Comparison of ENCODE assay signal across 8 mouse cellular contexts in the genomic region with DNA sequence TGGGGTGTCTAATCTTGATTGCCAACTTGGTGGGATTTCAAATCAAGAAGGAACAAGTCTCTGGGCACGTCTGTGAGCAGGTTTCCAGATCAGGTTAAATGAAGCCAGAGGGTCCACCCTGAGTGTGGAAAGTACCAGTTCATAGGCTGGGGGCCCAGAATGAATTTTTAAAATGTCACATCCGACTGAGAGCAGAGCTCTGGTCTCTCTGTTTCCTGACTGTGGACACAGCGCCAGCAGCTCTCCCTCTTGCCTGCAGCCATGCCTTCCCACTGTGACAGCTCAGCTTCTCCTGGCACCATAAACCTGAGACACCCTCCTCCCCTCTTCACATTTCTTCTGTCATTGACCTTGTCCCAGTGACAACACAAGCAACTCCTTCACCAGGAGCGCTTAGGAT.
"Had no signal": no experiment of that assay in that cellular context is flagged by ENCODE, and none has a peak within 500 bp of the region (broad histone marks: within the 10 kb centered on the region; RNA-seq: fewer than 3 reads in every experiment).

No protein-coding gene starts in this region.

- H3K9me3 ChIP-seq: limb, embryonic 13.5 days; midbrain, embryonic 13.5 days had no signal

- H3K27me3 ChIP-seq: limb, embryonic 13.5 days had no signal

- H3K9ac ChIP-seq: limb, embryonic 13.5 days; liver, embryonic 14.5 days; midbrain, embryonic 13.5 days had no signal

- H3K36me3 ChIP-seq: limb, embryonic 13.5 days; midbrain, embryonic 13.5 days had no signal

- H3K4me2 ChIP-seq: limb, embryonic 13.5 days; midbrain, embryonic 13.5 days had no signal

- H3K4me3 ChIP-seq: limb, embryonic 13.5 days; midbrain, embryonic 13.5 days had no signal

- H3K27ac ChIP-seq: limb, embryonic 13.5 days; liver, embryonic 14.5 days; midbrain, embryonic 13.5 days had no signal

- ATAC-seq: midbrain, embryonic 13.5 days had no signal

- DNase-seq: kidney, postnatal 25 days; layer of hippocampus, postnatal 36 days; right cerebral cortex, adult 18-20 months; right cerebral cortex, postnatal 25 days; thymus, postnatal 36 days had no signal
